Mouse (Mus musculus) midbrain, embryonic 16.5 days (tissue): Measurements from ENCODE around the gene Zbtb8a. TPM values are rescaled to one million over a fixed set of nuclear protein-coding genes. Genes with fewer than 3 reads are reported as not detected.
"Not testable (repeated sequence)": the region's sequence is repeated elsewhere in the genome, so short reads cannot be mapped to it uniquely, and the experiment has no call there.

ENCODE experiments used
- ATAC-seq: fragments of 200-750 bp; cut with Nextera tagmentation; 2 replicates; pipeline ENCODE4 v1.8.0; 2017; ENCODE audit warnings: moderate TSS enrichment
- H3K27ac ChIP-seq: fragments of 300-500 bp; sonication (generic); 2 replicates; pipeline ENCODE4 v1.5.1; 2014; ENCODE audit warnings: mild to moderate bottlenecking, low read length, mixed read lengths
- H3K27me3 ChIP-seq: fragments of 300-500 bp; sonication (generic); 2 replicates; pipeline ENCODE4 v1.6.1; 2014; ENCODE audit warnings: low read depth, low read length, mixed read lengths; ENCODE audit not compliant: control insufficient read depth, insufficient read depth
- H3K36me3 ChIP-seq: fragments of 300-500 bp; sonication (generic); 2 replicates; pipeline ENCODE4 v1.6.1; 2014; ENCODE audit warnings: mild to moderate bottlenecking, low read length, moderate library complexity, mixed read lengths; ENCODE audit not compliant: control insufficient read depth, insufficient read depth
- H3K4me1 ChIP-seq: fragments of 300-500 bp; sonication (generic); 2 replicates; pipeline ENCODE4 v1.6.1; 2014; ENCODE audit warnings: mild to moderate bottlenecking, low read length, mixed read lengths; ENCODE audit not compliant: control insufficient read depth, insufficient read depth
- H3K4me2 ChIP-seq: fragments of 300-500 bp; sonication (generic); 2 replicates; pipeline ENCODE4 v1.6.1; 2014; ENCODE audit warnings: mild to moderate bottlenecking, low read length, mixed read lengths
- H3K4me3 ChIP-seq: fragments of 300-500 bp; sonication (generic); 2 replicates; pipeline ENCODE4 v1.5.1; 2014; ENCODE audit warnings: low read depth, mild to moderate bottlenecking, low read length, moderate library complexity, mixed read lengths
- H3K9ac ChIP-seq: fragments of 300-500 bp; sonication (generic); 2 replicates; pipeline ENCODE4 v1.6.1; 2014; ENCODE audit warnings: low read depth, low read length, mixed read lengths
- H3K9me3 ChIP-seq: fragments of 300-500 bp; sonication (generic); replicated peaks from 2 replicates; pipeline ENCODE4 v1.6.1; 2014; ENCODE audit warnings: mild to moderate bottlenecking, low read length, mixed read lengths; ENCODE audit not compliant: control insufficient read depth, poor library complexity, severe bottlenecking
- WGBS: fragments of 180-500 bp; shearing (Covaris S2); extraction: QIAGEN DNeasy Blood & Tissue Kit; methylation state at CpG from one replicate; pipeline ENCODE4 v1.1.7; 2014; 5-methylcytosine and 5-hydroxymethylcytosine counted together
- polyA plus RNA-seq: library from polyadenylated mRNA; unstranded; fragments of >200 nt; fragmentation: Nextera tagmentation; extraction: Ambion mirVana; gene quantifications from 2 replicates; pipeline ENCODE4 v1.2.1, GENCODE M21; 2015

The Zbtb8a gene
- 23.2 and 23.4 TPM in 2 replicates for polyA plus RNA-seq

DNA sequence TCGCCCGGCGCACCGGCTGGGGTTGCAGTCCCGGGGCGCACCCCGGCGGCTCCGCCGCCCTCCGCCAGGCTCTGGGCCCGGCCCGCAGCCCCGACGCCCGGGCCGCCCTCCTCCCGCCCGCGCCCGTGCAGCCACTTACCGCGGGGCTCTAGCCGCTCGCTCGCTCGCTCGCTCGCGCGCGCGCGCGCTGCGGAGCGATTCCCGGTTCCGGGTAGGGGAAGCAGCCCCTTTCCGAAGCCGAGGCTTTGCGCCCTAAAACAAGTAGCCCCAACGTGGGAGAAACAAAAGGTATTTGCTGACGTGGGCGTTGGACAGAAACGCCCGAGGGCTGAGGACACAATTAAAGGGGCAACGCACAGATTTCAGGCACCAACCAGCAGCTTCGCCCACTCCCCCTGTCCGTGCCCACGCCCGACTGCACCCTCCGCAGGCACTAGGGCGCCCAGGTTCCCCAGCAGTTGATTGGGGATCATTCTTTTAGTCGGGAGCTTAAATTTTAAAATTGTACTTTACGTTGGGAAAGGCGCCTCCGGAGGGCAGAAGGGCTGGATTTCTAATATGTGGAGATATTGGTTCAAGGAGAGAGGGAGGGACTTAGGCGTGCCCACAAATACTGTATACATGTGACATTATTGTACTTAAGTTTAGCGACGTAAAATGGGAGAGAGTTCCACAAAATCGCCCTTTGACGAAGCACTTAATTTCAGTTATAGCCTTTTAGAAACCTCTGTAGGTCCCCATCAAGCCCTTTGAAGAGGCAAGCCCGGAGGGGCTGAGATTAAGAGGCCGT lies at the start of gene Zbtb8a:
Gene Zbtb8a (minus strand): TSS at position 516 of the 790 bp plus-strand sequence.
- peak; percentile 82 for ATAC-seq
- Histone ChIP-seq H3K4me2 (peak within 1 kb of the TSS; percentile 73), H3K27me3 (peaks cover 3% of the 10 kb centered on the region; the same call in 1 of the 2 replicates), H3K4me1 (peaks cover 16% of the 10 kb centered on the region), H3K27ac (peak within 1 kb of the TSS; percentile 89), H3K36me3 (no peaks in the 10 kb centered on the region), H3K9me3 (no peaks in the 10 kb centered on the region), H3K9ac (peak within 1 kb of the TSS; percentile 88), H3K4me3 (peak within 1 kb of the TSS; percentile 85)
- 1% methylated on average over 58 of the region's 65 CpGs for whole genome bisulfite sequencing

DNA sequence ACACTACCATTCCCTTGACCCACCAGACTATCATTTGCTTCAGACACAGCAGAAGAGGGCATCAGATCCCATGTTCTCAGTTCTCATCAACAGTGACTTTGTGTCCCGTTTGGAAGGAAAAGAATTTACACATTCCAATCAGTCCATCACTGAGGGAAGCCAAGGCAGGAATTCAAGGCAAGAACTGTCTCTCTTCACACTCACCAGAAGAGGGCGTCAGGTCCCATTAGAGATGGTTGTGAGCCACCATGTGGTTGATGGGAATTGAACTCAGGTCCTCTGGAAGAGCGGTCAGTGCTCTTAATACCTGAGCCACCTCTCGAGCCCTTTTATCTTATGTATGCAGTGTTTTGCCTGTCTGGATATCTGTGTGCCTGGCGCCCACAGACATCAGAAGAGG lies 40.4 kb upstream of the Zbtb8a start:
- Histone ChIP-seq H3K9ac (no peak overlapping the region), H3K4me2 (no peak overlapping the region), H3K4me1 (no peaks in the 10 kb centered on the region), H3K27ac (no peak overlapping the region), H3K4me3 (no peak overlapping the region), H3K9me3 (no peaks in the 10 kb centered on the region), H3K27me3 (no peaks in the 10 kb centered on the region), H3K36me3 (no peaks in the 10 kb centered on the region)
- 68% methylated on average over 5 of the region's 5 CpGs for WGBS
- no peak for ATAC-seq

DNA sequence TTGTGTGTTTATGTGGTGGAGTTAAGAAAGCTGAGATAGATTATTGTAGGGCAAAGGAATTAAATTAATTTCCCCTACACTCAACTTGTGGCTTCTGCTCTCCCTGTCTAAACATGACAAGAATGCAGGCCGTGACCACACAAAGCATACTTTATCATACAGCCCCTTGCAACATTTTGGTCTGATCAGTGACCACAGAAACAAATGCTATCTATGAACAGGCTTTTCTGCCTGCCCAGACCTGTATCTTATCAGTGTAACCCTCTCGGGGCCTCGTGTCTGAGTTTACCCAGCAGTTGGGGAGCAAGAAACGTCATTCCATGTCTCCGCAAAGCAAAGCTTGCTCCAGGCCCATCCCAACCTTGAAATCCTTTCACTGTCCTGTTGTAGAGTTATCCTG lies 38.6 kb upstream of the Zbtb8a start:
- 84% methylated on average over 5 of the region's 5 CpGs for WGBS
- ATAC-seq = no peak
- Histone ChIP-seq H3K4me2 (no peak overlapping the region), H3K27ac (no peak overlapping the region), H3K27me3 (no peaks in the 10 kb centered on the region), H3K9me3 (no peaks in the 10 kb centered on the region), H3K9ac (no peak overlapping the region), H3K36me3 (no peaks in the 10 kb centered on the region), H3K4me3 (no peak overlapping the region), H3K4me1 (no peaks in the 10 kb centered on the region)

DNA sequence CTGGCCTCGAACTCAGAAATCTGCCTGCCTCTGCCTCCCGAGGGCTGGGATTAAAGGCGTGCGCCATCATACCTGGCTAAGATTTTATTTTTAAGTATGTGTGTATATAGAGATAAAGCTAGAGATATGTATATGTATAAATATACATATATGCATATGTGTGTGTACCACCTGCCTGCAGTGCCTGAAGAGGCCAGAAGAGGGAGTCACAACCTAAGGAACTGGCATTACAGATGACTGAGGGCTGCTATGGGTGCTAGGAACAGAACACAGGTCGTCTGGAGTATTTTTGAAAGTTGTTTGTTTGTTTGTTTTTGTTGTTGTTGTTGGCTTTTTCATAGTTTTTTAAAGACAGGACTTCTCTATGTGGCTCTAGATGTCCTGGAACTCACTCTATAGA lies 38.0 kb upstream of the Zbtb8a start:
- Histone ChIP-seq H3K4me2 (no peak overlapping the region), H3K9ac (no peak overlapping the region), H3K27me3 (no peaks in the 10 kb centered on the region), H3K4me1 (no peaks in the 10 kb centered on the region), H3K36me3 (no peaks in the 10 kb centered on the region), H3K4me3 (no peak overlapping the region), H3K9me3 (no peaks in the 10 kb centered on the region), H3K27ac (no peak overlapping the region)
- WGBS = 95% methylated on average over 5 of the region's 5 CpGs
- no peak for ATAC-seq

DNA sequence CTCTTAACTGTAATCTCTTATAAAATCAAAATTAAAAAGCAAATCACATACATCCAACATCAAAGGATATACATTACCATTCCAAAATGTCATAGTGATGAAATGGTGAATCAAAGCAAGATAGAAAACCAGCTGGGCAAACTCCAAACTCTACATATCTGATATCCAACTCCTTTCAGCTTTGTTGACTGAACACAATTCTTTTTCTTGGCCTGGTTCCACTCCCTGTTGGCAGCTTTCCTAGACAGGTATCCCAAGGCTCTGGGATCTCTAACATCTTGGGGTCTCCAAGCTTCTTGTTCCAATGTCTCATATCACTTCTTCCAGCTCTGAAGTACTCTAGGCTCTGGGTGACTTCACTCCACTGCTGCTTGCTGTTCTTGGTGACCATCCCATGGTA lies 33.1 kb upstream of the Zbtb8a start:
- H3K9ac ChIP-seq = no peak overlapping the region
- peaks cover 4% of the 10 kb centered on the region; the same call in 1 of the 2 replicates for H3K4me1 ChIP-seq
- no peaks in the 10 kb centered on the region for H3K27me3 ChIP-seq
- no peaks in the 10 kb centered on the region for H3K9me3 ChIP-seq
- H3K4me2 ChIP-seq = no peak overlapping the region
- H3K27ac ChIP-seq = no peak overlapping the region
- no peak overlapping the region for H3K4me3 ChIP-seq
- no peak for ATAC-seq
- H3K36me3 ChIP-seq = no peaks in the 10 kb centered on the region

DNA sequence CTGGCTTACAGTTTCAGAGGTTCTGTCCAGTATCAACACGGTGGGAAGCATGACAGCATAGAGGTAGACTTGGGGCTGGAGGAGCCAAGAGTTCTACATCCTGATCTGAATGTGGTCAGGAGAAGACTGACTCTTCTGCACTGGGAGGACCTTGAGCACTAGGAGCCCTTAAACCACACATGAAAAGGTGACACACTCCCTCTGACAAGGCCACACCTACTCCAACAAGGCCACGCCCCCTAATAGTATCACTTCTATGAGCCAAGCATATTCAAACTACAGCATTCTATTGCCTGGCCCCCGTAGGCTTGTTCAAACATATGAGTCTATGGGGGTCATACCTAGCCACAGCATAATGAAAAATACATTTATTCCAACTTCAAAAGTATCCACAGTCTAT lies 32.6 kb upstream of the Zbtb8a start:
- 89% methylated on average over 3 of the region's 3 CpGs for WGBS
- ATAC-seq, H3K27ac ChIP-seq, H3K27me3 ChIP-seq, H3K4me2 ChIP-seq, H3K9ac ChIP-seq, H3K36me3 ChIP-seq, H3K9me3 ChIP-seq, H3K4me1 ChIP-seq, H3K4me3 ChIP-seq: not testable (repeated sequence)

DNA sequence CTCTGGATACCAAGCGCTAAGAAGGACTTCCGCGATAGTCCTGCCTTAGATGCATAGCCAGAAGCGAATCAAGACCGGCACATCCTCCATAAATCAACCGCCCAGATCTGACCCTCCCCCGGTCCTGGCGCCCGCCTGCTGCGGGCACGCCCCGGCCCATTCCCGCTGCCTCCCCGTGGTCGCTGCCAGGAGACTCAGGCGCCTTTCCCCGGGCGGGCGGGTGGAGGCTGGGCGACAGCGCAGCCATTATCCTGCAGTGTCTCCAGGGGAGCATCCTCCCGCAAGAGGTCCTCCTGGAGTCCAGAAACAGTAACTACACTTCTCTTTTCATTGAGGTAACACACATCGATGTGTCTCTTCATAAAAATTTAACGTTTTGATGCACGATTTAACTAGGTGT lies 28.5 kb upstream of the Zbtb8a start:
- peak overlapping the region; percentile 69 for H3K9ac ChIP-seq
- no peak for ATAC-seq
- H3K27me3 ChIP-seq = no peaks in the 10 kb centered on the region
- H3K9me3 ChIP-seq = no peaks in the 10 kb centered on the region
- peaks cover 4% of the 10 kb centered on the region; the same call in 1 of the 2 replicates for H3K4me1 ChIP-seq
- no peak overlapping the region for H3K27ac ChIP-seq
- H3K36me3 ChIP-seq = no peaks in the 10 kb centered on the region
- H3K4me3 ChIP-seq = peak overlapping the region; percentile 40
- 2% methylated on average over 25 of the region's 25 CpGs for WGBS
- peak overlapping the region; percentile 72 for H3K4me2 ChIP-seq

DNA sequence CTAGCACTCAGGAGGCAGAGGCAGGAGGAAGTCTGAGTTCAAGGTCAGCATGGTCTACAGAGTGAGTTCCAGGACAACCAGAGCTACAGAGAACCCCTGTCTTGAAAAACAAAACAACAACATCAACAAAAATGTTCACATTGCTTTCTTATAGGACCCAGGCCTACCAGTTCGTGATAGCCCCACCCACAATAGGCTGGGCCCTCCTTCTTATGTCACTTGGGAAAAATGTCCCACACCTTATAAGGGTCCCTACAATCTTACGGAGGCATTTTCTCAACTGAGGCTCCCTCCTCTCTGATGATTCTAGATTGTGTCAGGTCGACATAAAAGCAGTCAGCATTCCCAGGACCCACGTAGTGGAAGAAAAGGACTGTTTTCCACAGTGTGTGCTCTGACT lies 21.9 kb upstream of the Zbtb8a start:
- 83% methylated on average over 4 of the region's 4 CpGs for WGBS
- H3K9ac ChIP-seq = no peak overlapping the region
- no peak for ATAC-seq
- H3K4me2 ChIP-seq = no peak overlapping the region
- H3K36me3 ChIP-seq = no peaks in the 10 kb centered on the region
- H3K4me3 ChIP-seq = no peak overlapping the region
- H3K27ac ChIP-seq = no peak overlapping the region
- no peaks in the 10 kb centered on the region for H3K27me3 ChIP-seq
- H3K4me1 ChIP-seq = no peaks in the 10 kb centered on the region
- no peaks in the 10 kb centered on the region for H3K9me3 ChIP-seq

DNA sequence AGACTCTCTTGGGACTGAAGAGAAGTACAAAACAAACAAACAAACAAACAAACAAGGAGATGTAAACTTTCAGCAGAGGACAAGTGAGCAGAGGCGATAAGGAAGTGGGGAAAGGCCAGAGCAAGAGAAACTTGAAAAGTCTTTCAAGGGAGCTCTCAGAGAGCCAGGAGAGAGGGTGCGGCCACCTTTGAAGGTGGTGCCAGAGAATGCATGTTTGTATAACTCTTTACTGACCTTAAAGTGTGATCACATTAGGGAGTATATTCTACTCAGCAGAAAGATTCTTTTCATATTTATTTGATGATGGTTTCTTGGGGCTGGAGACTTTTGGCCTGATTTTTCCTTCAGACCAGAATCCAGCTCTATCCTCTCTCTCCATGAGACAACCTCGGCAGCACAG lies 19.0 kb upstream of the Zbtb8a start:
- ATAC-seq = no peak
- Histone ChIP-seq H3K4me1 (no peaks in the 10 kb centered on the region), H3K9me3 (no peaks in the 10 kb centered on the region), H3K4me2 (no peak overlapping the region), H3K9ac (no peak overlapping the region), H3K27me3 (no peaks in the 10 kb centered on the region), H3K4me3 (no peak overlapping the region), H3K27ac (no peak overlapping the region), H3K36me3 (no peaks in the 10 kb centered on the region)
- WGBS = 91% methylated on average over 3 of the region's 3 CpGs
